Mouse (Mus musculus) layer of hippocampus, adult 18-20 months (tissue): Measurements from ENCODE around the gene Madcam1. TPM values are rescaled to one million over a fixed set of nuclear protein-coding genes. Genes with fewer than 3 reads are reported as not detected.

Experiments used
- DNase-seq, 2 experiments: peaks; one replicate each; pipeline ENCODE4 v3.0.0; 2022; ENCODE audit warnings: low spot score in 2 of 2
- total RNA-seq, 2 experiments: library from RNA; stranded (reverse); gene quantifications; 2 replicates each; pipeline ENCODE4 v1.2.3; 2021

Gene Madcam1
- total RNA-seq, 2 experiments from 2014 or later, result not detected

DNA sequence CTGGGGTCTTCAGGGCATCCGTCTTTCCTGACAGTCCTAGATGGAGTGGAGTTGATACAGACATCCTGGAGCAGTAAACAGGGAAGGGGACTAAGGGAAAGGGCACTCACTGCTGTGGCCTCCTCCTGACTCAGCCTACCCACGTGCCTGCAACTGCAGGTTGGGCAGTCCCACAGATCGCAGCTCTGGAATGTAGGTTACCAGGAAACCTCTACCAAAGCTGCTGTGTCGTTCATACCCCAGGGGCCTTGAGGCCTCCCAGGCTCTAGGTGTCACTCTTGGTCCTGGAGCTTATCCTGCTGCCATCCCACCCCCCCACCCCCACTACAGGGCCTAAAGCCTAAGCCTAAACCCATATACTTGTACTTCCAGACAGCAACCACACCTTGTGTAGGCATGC is 43.4 kb downstream of the Madcam1 start:
- no peak for DNase-seq

GRCm38 (mm10) chr10:79708668-79709067 is 44.3 kb downstream of the Madcam1 start:
- no peak for DNase-seq

DNA sequence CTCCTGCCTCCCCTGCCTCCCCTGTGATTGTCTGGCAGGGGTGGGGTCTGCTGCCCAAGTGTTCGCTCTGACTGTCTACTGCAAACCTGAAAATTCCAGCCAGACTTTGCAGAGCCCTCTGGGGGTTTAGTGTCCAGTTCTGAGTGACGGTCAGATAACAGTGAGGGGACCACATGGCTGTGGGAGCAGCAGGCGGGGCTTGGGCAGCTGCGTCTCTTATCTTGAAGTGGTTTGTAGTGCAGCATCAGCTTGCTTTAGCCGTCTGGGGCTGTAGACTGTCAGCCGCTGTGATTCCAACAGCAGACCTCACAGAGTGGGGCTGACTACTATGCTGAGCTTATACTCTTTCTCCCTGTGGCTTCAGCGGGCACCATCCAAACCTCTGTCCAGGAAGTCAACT is 44.9 kb downstream of the Madcam1 start:
- no peak for DNase-seq

- no peak for DNase-seq
Observed at GRCm38 (mm10) chr10:79712029-79712428, 47.7 kb downstream of the Madcam1 start.

GRCm38 (mm10) chr10:79712499-79713126 is 48.3 kb downstream of the Madcam1 start:
- DNase-seq, result peak; percentile 63 to 81

GRCm38 (mm10) chr10:79713163-79713562 is 48.8 kb downstream of the Madcam1 start:
- no peak for DNase-seq

GRCm38 (mm10) chr10:79714996-79715395 is 50.6 kb downstream of the Madcam1 start:
- DNase-seq, result no peak

GRCm38 (mm10) chr10:79716254-79716987 is 52.1 kb downstream of the Madcam1 start, which contains the start of gene Hcn2:
Gene Hcn2 (plus strand): TSS chr10:79716634.
- DNase-seq, result no peak

GRCm38 (mm10) chr10:79716988-79717355 is 52.6 kb downstream of the Madcam1 start:
- DNase-seq, result peak in 1 of 2 experiments; percentile 45

DNA sequence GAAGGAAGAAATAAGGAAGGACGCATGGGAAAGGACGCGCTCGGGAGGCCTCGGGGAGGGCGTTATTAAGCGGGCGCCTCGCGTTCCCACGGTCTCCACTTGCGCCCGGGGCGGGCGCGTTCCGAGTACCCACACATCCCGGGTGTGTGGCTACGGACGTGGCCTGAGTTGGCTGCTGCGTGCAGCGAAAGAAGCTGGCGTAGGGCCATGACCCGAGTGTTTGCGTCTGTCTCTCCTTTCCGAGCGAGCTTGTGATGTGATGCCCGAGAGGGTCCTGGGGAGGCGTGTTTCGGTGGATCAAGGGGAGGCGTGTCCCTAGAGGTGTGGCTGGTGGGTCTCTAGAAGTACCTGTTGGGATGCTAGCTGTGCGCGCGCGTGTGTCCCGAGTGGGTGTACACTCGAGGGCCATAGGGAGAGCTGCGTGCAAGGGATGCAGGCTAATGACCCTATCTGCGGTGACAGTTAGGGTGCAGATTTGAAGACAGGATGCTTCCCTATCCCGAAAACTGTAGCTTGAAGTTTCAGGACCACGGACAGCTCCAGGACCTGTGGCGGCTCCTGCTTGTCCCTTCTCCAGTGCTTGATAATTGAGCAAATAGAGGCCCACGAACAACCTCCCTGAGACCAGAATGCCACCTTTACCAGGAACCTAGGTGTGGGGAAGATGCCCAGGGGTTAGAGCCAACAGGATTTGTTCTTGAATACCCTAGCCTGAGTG is 53.4 kb downstream of the Madcam1 start:
- no peak for DNase-seq

Other genes starting within 250 kb of the Madcam1 start
- gene Vmn2r83, start 195.8 kb upstream of the Madcam1 start, total RNA-seq, result not detected
- 1 to 10 TPM; 5.8 to 6.7 TPM for gene Plpp2, start 130.8 kb upstream of the Madcam1 start, total RNA-seq
- gene Mier2, start 109.4 kb upstream of the Madcam1 start, total RNA-seq, result 10 to 100 TPM; 54.6 to 61.8 TPM
- gene Theg, start 77.2 kb upstream of the Madcam1 start, total RNA-seq, result under 1 TPM in 1 of 2 experiments, not detected in 1; 0.79 TPM
- gene C2cd4c, start 50.5 kb upstream of the Madcam1 start, total RNA-seq, result 10 to 100 TPM; 11.7 to 17.0 TPM
- gene Shc2, start 26.6 kb upstream of the Madcam1 start, total RNA-seq, result 10 to 100 TPM; 41.5 to 43.4 TPM
- under 1 TPM in 1 of 2 experiments, not detected in 1; 0.59 TPM for gene Odf3l2, start 18.8 kb upstream of the Madcam1 start, total RNA-seq
- gene Tpgs1, start 4.8 kb downstream of the Madcam1 start, total RNA-seq, result 10 to 100 TPM; 64.4 to 68.5 TPM
- gene Cdc34, start 17.6 kb downstream of the Madcam1 start, total RNA-seq, result 10 to 100 TPM; 65.4 to 74.2 TPM
- gene Gzmm, start 24.5 kb downstream of the Madcam1 start, total RNA-seq, result 1 to 10 TPM; 3.3 to 3.6 TPM
- gene Bsg, start 39.9 kb downstream of the Madcam1 start, total RNA-seq, result 100 to 1,000 TPM; 554 to 566 TPM
- gene Hcn2, start 52.1 kb downstream of the Madcam1 start, total RNA-seq, result 100 to 1,000 TPM; 134 TPM
- 10 to 100 TPM; 42.4 to 51.3 TPM for gene Polrmt, start 82.0 kb downstream of the Madcam1 start, total RNA-seq
- 1 to 10 TPM; 1.5 to 2.2 TPM for gene Fgf22, start 90.5 kb downstream of the Madcam1 start, total RNA-seq
- gene Rnf126, start 102.4 kb downstream of the Madcam1 start, total RNA-seq, result 10 to 100 TPM; 84.9 to 87.3 TPM
- gene Fstl3, start 112.7 kb downstream of the Madcam1 start, total RNA-seq, result 1 to 10 TPM; 1.8 to 2.5 TPM
- gene Prss57, start 126.4 kb downstream of the Madcam1 start, total RNA-seq, result under 1 TPM; 0.61 to 0.89 TPM
- gene Palm, start 129.0 kb downstream of the Madcam1 start, total RNA-seq, result 100 to 1,000 TPM; 293 to 314 TPM
- gene Misp, start 156.4 kb downstream of the Madcam1 start, total RNA-seq, result 1 to 10 TPM in 1 of 2 experiments, under 1 TPM in 1; 0.54 to 1.3 TPM
- 10 to 100 TPM; 48.8 to 58.4 TPM for gene Ptbp1, start 189.9 kb downstream of the Madcam1 start, total RNA-seq
- gene Prtn3, start 209.9 kb downstream of the Madcam1 start, total RNA-seq, result 1 to 10 TPM in 1 of 2 experiments, under 1 TPM in 1; 0.94 to 2.0 TPM
- gene Plppr3, start 210.1 kb downstream of the Madcam1 start, total RNA-seq, result 10 to 100 TPM; 30.6 to 34.4 TPM
- gene Elane, start 221.7 kb downstream of the Madcam1 start, total RNA-seq, result not detected
- gene Cfd, start 226.3 kb downstream of the Madcam1 start, total RNA-seq, result not detected
- 10 to 100 TPM; 53.8 to 55.2 TPM for gene Med16, start 244.4 kb downstream of the Madcam1 start, total RNA-seq
- gene Gm26602, start 246.3 kb downstream of the Madcam1 start, total RNA-seq, result not detected